Mouse (Mus musculus) MEL (cell line): ENCODE measurements around the gene Pygb. TPM values are rescaled to one million over a fixed set of nuclear protein-coding genes. Genes with fewer than 3 reads are reported as not detected.

Experiments
- DNase-seq: peaks from one replicate; pipeline ENCODE4 v3.0.0; 2011; ENCODE audit warnings: low read depth, low spot score
- H3K27ac ChIP-seq: 2 replicates; pipeline ENCODE4 v1.5.1; 2012; ENCODE audit warnings: low read depth, mild to moderate bottlenecking, control low read depth, low read length, moderate library complexity; ENCODE audit not compliant: control insufficient read depth
- H3K27me3 ChIP-seq, 2 experiments: fragments of 150-350 bp in 1 of 2; sonication (generic) in 1 of 2; 2 replicates each; pipeline ENCODE4 v1.6.1; 2012; ENCODE audit warnings: low read length in 2 of 2, mild to moderate bottlenecking in 2 of 2, improper control_type of control experiment in 1 of 2, moderate library complexity in 1 of 2; ENCODE audit not compliant: insufficient read depth in 2 of 2, control insufficient read depth in 1 of 2
- H3K36me3 ChIP-seq, 2 experiments: 2 replicates each; pipeline ENCODE4 v1.6.1; 2012 to 2014; ENCODE audit warnings: low read length in 2 of 2, improper control_type of control experiment in 1 of 2, inconsistent platforms in 1 of 2, mild to moderate bottlenecking in 1 of 2; ENCODE audit not compliant: insufficient read depth in 2 of 2, control insufficient read depth in 1 of 2
- H3K4me1 ChIP-seq, 2 experiments: fragments of 150-350 bp in 1 of 2; sonication (generic) in 1 of 2; 2 replicates each; pipeline ENCODE4 v1.6.1; 2012; ENCODE audit warnings: low read length in 2 of 2, improper control_type of control experiment in 1 of 2, mild to moderate bottlenecking in 1 of 2; ENCODE audit not compliant: insufficient read depth in 2 of 2, control insufficient read depth in 1 of 2
- H3K4me3 ChIP-seq, 2 experiments: fragments of 150-350 bp in 1 of 2; sonication (generic) in 1 of 2; 2 replicates each; pipeline ENCODE4 v1.5.1; 2012; ENCODE audit warnings: low read depth in 2 of 2, low read length in 2 of 2, mild to moderate bottlenecking in 2 of 2, moderate library complexity in 2 of 2, control low read depth in 1 of 2, improper control_type of control experiment in 1 of 2; ENCODE audit not compliant: control insufficient read depth in 1 of 2, insufficient read depth in 1 of 2
- H3K79me2 ChIP-seq: 2 replicates; pipeline ENCODE4 v1.6.1; 2012; ENCODE audit warnings: mild to moderate bottlenecking, low read length, moderate library complexity; ENCODE audit not compliant: control insufficient read depth, poor library complexity, insufficient read depth
- H3K9ac ChIP-seq: 2 replicates; pipeline ENCODE4 v1.6.1; 2012; ENCODE audit warnings: low read depth, mild to moderate bottlenecking, control low read depth, low read length, moderate library complexity; ENCODE audit not compliant: control insufficient read depth, poor library complexity, severe bottlenecking
- H3K9me3 ChIP-seq: fragments of 150-350 bp; sonication (generic); replicated peaks from 2 replicates; pipeline ENCODE4 v1.6.1; 2012; ENCODE audit warnings: mild to moderate bottlenecking, low read length, improper control_type of control experiment, moderate library complexity; ENCODE audit not compliant: insufficient read depth
- BHLHE40 ChIP-seq: IDR thresholded peaks from 2 replicates; pipeline ENCODE4 v1.6.1; 2012; ENCODE audit warnings: low read depth, mild to moderate bottlenecking, inconsistent platforms, low read length, improper control_type of control experiment, borderline replicate concordance
- CHD1 ChIP-seq: IDR thresholded peaks from 2 replicates; pipeline ENCODE4 v1.6.1; 2012; ENCODE audit warnings: low read depth, mild to moderate bottlenecking, inconsistent platforms, low read length, improper control_type of control experiment
- CHD2 ChIP-seq: IDR thresholded peaks from 2 replicates; pipeline ENCODE4 v1.6.1; 2011; ENCODE audit warnings: low read length, improper control_type of control experiment
- E2F4 ChIP-seq: IDR thresholded peaks from 2 replicates; pipeline ENCODE4 v1.6.1; 2011; ENCODE audit warnings: low read depth, low read length, improper control_type of control experiment, borderline replicate concordance
- ELF1 ChIP-seq: IDR thresholded peaks from 2 replicates; pipeline ENCODE4 v1.6.1; 2014; ENCODE audit warnings: low read depth, mild to moderate bottlenecking, inconsistent platforms, low read length, improper control_type of control experiment, moderate library complexity
- EP300 ChIP-seq, 2 experiments: IDR thresholded peaks; 2 replicates each; pipeline ENCODE4 v1.6.1; 2011; ENCODE audit warnings: improper control_type of control experiment in 2 of 2, low read length in 2 of 2, low read depth in 1 of 2, mild to moderate bottlenecking in 1 of 2
- GABPA ChIP-seq: IDR thresholded peaks from 2 replicates; pipeline ENCODE4 v1.6.1; 2012; ENCODE audit warnings: low read depth, mild to moderate bottlenecking, inconsistent platforms, low read length, improper control_type of control experiment, moderate library complexity
- GATA1 ChIP-seq: IDR thresholded peaks from 2 replicates; pipeline ENCODE4 v1.6.1; 2011; ENCODE audit warnings: low read depth, low read length, improper control_type of control experiment
- HCFC1 ChIP-seq: IDR thresholded peaks from 2 replicates; pipeline ENCODE4 v1.6.1; 2012; ENCODE audit warnings: low read depth, mild to moderate bottlenecking, inconsistent platforms, low read length, improper control_type of control experiment, moderate library complexity
- JUND ChIP-seq: IDR thresholded peaks from 2 replicates; pipeline ENCODE4 v1.6.1; 2011; ENCODE audit warnings: low read depth, mild to moderate bottlenecking, improper control_type of control experiment, low read length
- MAX ChIP-seq: IDR thresholded peaks from 2 replicates; pipeline ENCODE4 v1.6.1; 2011; ENCODE audit warnings: low read length, improper control_type of control experiment
- MEF2A ChIP-seq: IDR thresholded peaks from 2 replicates; pipeline ENCODE4 v1.6.1; 2014; ENCODE audit warnings: low read depth, mild to moderate bottlenecking, inconsistent platforms, low read length, improper control_type of control experiment; ENCODE audit not compliant: poor library complexity, insufficient replicate concordance, severe bottlenecking; ENCODE audit errors: extremely low read depth
- MXI1 ChIP-seq: IDR thresholded peaks from 2 replicates; pipeline ENCODE4 v1.6.1; 2011; ENCODE audit warnings: mild to moderate bottlenecking, low read depth, low read length, improper control_type of control experiment
- MYB ChIP-seq: IDR thresholded peaks from 2 replicates; pipeline ENCODE4 v1.6.1; 2011; ENCODE audit warnings: mild to moderate bottlenecking, low read depth, low read length, improper control_type of control experiment
- MYC ChIP-seq: IDR thresholded peaks from 2 replicates; pipeline ENCODE4 v1.6.1; 2011; ENCODE audit warnings: low read depth, mild to moderate bottlenecking, low read length, improper control_type of control experiment, moderate library complexity
- NRF1 ChIP-seq: IDR thresholded peaks from 2 replicates; pipeline ENCODE4 v1.6.1; 2014; ENCODE audit warnings: low read depth, mild to moderate bottlenecking, inconsistent platforms, low read length, improper control_type of control experiment, moderate library complexity; ENCODE audit not compliant: poor library complexity, insufficient read depth, severe bottlenecking
- POLR2A ChIP-seq, 2 experiments: IDR thresholded peaks; 2 replicates each; pipeline ENCODE4 v1.6.1; 2011 to 2012; ENCODE audit warnings: low read length in 2 of 2, mild to moderate bottlenecking in 2 of 2, control low read depth in 1 of 2, improper control_type of control experiment in 1 of 2, low read depth in 1 of 2, moderate library complexity in 1 of 2; ENCODE audit not compliant: control insufficient read depth in 1 of 2, insufficient read depth in 1 of 2, poor library complexity in 1 of 2
- POLR2AphosphoS2 ChIP-seq: IDR thresholded peaks from 2 replicates; pipeline ENCODE4 v1.6.1; 2011; ENCODE audit warnings: low read length, improper control_type of control experiment
- POLR2AphosphoS5 ChIP-seq: IDR thresholded peaks from 2 replicates; pipeline ENCODE4 v1.6.1; 2012; ENCODE audit warnings: low read depth, borderline replicate concordance, mild to moderate bottlenecking, inconsistent platforms, low read length, moderate library complexity, mixed read lengths
- RAD21 ChIP-seq: IDR thresholded peaks from 2 replicates; pipeline ENCODE4 v1.6.1; 2011; ENCODE audit warnings: mild to moderate bottlenecking, low read depth, low read length, improper control_type of control experiment
- RCOR1 ChIP-seq: IDR thresholded peaks from 2 replicates; pipeline ENCODE4 v1.6.1; 2012; ENCODE audit warnings: low read depth, mild to moderate bottlenecking, inconsistent platforms, low read length, improper control_type of control experiment
- SIN3A ChIP-seq: IDR thresholded peaks from 2 replicates; pipeline ENCODE4 v1.6.1; 2012; ENCODE audit warnings: low read length, improper control_type of control experiment, inconsistent platforms
- SMC3 ChIP-seq: IDR thresholded peaks from 2 replicates; pipeline ENCODE4 v1.6.1; 2011; ENCODE audit warnings: low read depth, low read length, improper control_type of control experiment
- TAL1 ChIP-seq: IDR thresholded peaks from 2 replicates; pipeline ENCODE4 v1.6.1; 2012; ENCODE audit warnings: mild to moderate bottlenecking, inconsistent platforms, low read length, moderate library complexity, mixed read lengths
- TBP ChIP-seq: IDR thresholded peaks from 2 replicates; pipeline ENCODE4 v1.8.0; 2011; ENCODE audit warnings: low read depth, low read length, improper control_type of control experiment
- TCF12 ChIP-seq: IDR thresholded peaks from 2 replicates; pipeline ENCODE4 v1.6.1; 2014; ENCODE audit warnings: low read depth, mild to moderate bottlenecking, inconsistent platforms, low read length, improper control_type of control experiment, moderate library complexity
- USF1 ChIP-seq: IDR thresholded peaks from 2 replicates; pipeline ENCODE4 v1.6.1; 2014; ENCODE audit warnings: low read depth, mild to moderate bottlenecking, inconsistent platforms, low read length, improper control_type of control experiment, moderate library complexity
- USF2 ChIP-seq, 2 experiments: IDR thresholded peaks; 2 replicates each; pipeline ENCODE4 v1.6.1; 2011 to 2012; ENCODE audit warnings: improper control_type of control experiment in 2 of 2, low read length in 2 of 2, borderline replicate concordance in 1 of 2, inconsistent platforms in 1 of 2, low read depth in 1 of 2, mild to moderate bottlenecking in 1 of 2; ENCODE audit not compliant: insufficient read depth in 1 of 2
- ZKSCAN1 ChIP-seq: IDR thresholded peaks from 2 replicates; pipeline ENCODE4 v1.6.1; 2012; ENCODE audit warnings: low read depth, mild to moderate bottlenecking, inconsistent platforms, low read length, improper control_type of control experiment, moderate library complexity
- ZNF384 ChIP-seq: IDR thresholded peaks from 2 replicates; pipeline ENCODE4 v1.6.1; 2012; ENCODE audit warnings: low read depth, mild to moderate bottlenecking, inconsistent platforms, low read length, improper control_type of control experiment
- polyA plus RNA-seq, 2 experiments: library from polyadenylated mRNA; stranded (reverse) in 1 of 2; unstranded in 1 of 2; fragments of >175 nt in 1 of 2; fragments of >200 nt in 1 of 2; gene quantifications; 2 replicates each; pipeline versions ENCODE4 v1.2.1 to v1.2.4; 2012; ENCODE audit warnings: low replicate concordance in 2 of 2, low read depth in 1 of 2; ENCODE audit not compliant: insufficient read length in 2 of 2, insufficient read depth in 1 of 2, missing spikeins in 1 of 2
- total RNA-seq: library from RNA; depleted of rRNA; stranded (reverse); fragments of 300-350 nt; gene quantifications from 2 replicates; pipeline ENCODE4 v1.2.3, GENCODE M21; 2012

Pygb gene
- total and polyA plus RNA-seq, 3 experiments, result 19.0 to 26.5 TPM; not detected in 1

GRCm38 (mm10) chr2:150851251-150851650, 64.7 kb downstream of the Pygb start:
- Histone ChIP-seq H3K36me3 (no peaks in the 10 kb centered on the region; a peak in 1 of 4 replicates), H3K9me3 (no peaks in the 10 kb centered on the region), H3K27me3 (no peaks in the 10 kb centered on the region), H3K79me2 (no peaks in the 10 kb centered on the region), H3K4me3 (no peak overlapping the region), H3K4me1 (no peaks in the 10 kb centered on the region), H3K9ac (no peak overlapping the region), H3K27ac (no peak overlapping the region)
- no peak for DNase-seq
- TF ChIP-seq MXI1 (no peak), NRF1 (no peak), JUND (no peak), ZKSCAN1 (no peak), SMC3 (no peak), ZNF384 (no peak), RCOR1 (no peak), POLR2AphosphoS5 (no peak), TAL1 (no peak), SIN3A (no peak), TCF12 (no peak), MAX (no peak), USF2 (IDR thresholded peaks at IDR 0.05; ENCODE audit: borderline replicate concordance in 1 of 2, insufficient read depth in 1 of 2, low read depth in 1 of 2, low read length in 2 of 2) (no peak), MEF2A (no peak), ELF1 (no peak), CHD1 (no peak), USF1 (no peak)

- Histone ChIP-seq H3K79me2 (no peaks in the 10 kb centered on the region), H3K4me3 (no peak overlapping the region), H3K36me3 (no peaks in the 10 kb centered on the region; a peak in 2 of 4 replicates), H3K27ac (no peak overlapping the region), H3K9ac (no peak overlapping the region), H3K4me1 (no peaks in the 10 kb centered on the region), H3K9me3 (no peaks in the 10 kb centered on the region), H3K27me3 (no peaks in the 10 kb centered on the region)
- no peak for DNase-seq
- no peak for TF ChIP-seq CHD2
- TF ChIP-seq MYC, result no peak
- no peak for TF ChIP-seq POLR2AphosphoS5
- no peak for TF ChIP-seq SIN3A
- TF ChIP-seq POLR2A (IDR thresholded peaks at IDR 0.05; ENCODE audit: control insufficient read depth in 1 of 2, insufficient read depth in 1 of 2, low read depth in 1 of 2, low read length in 2 of 2, poor library complexity in 1 of 2), result no peak
- TF ChIP-seq BHLHE40, result no peak
- TF ChIP-seq MYB, result no peak
- no peak for TF ChIP-seq SMC3
- no peak for TF ChIP-seq POLR2AphosphoS2
- no peak for TF ChIP-seq HCFC1
- TF ChIP-seq TBP, result no peak
- TF ChIP-seq RAD21, result no peak
- no peak for TF ChIP-seq ZKSCAN1
- TF ChIP-seq NRF1, result no peak
- TF ChIP-seq E2F4, result no peak
- TF ChIP-seq MEF2A, result no peak
- TF ChIP-seq EP300 (IDR thresholded peaks at IDR 0.05; ENCODE audit: low read depth in 1 of 2, low read length in 2 of 2), result no peak
- TF ChIP-seq GABPA, result no peak
- no peak for TF ChIP-seq GATA1
- no peak for TF ChIP-seq USF1
Observed at GRCm38 (mm10) chr2:150855186-150855585, 68.7 kb downstream of the Pygb start.
